Mouse (Mus musculus): ENCODE results near the gene Sdr39u1.

The Sdr39u1 gene

DNA sequence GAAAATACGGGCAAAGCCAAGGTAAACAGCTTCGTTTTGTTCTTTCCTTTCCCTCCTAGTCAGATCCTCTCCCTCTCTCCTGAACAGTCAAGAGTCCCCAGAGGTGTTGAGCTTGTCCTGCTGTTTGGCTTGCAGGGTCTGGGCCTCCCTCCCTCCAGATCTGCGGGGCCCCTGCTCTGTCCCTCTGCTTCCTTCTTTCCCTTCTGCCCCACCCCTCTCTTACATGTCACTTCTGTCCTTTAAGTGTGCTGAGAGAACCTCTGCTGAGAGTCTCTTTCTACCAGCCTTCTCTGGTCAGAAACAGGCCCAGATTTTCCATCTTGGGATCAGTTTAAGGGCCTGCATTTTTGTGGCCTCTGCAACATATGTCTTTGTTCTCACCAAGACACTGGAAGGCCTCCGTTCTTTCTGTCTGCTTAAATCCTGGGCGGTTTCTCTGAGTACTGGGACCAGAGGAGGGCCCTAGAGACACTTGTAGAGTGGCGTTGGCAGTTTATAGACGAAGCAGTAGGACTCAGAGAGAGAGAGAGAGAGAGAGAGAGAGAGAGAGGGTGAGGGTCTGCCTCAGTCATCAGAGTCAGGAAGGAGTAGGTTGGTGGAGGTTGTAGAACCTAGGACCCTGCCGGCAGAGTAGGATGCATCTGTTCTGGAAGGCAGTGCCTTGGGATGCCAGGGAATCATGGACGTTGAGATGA is 45.5 kb downstream of the Sdr39u1 start:
- DNase-seq (ENCODE audit: low spot score in 2 of 2), result no peak

DNA sequence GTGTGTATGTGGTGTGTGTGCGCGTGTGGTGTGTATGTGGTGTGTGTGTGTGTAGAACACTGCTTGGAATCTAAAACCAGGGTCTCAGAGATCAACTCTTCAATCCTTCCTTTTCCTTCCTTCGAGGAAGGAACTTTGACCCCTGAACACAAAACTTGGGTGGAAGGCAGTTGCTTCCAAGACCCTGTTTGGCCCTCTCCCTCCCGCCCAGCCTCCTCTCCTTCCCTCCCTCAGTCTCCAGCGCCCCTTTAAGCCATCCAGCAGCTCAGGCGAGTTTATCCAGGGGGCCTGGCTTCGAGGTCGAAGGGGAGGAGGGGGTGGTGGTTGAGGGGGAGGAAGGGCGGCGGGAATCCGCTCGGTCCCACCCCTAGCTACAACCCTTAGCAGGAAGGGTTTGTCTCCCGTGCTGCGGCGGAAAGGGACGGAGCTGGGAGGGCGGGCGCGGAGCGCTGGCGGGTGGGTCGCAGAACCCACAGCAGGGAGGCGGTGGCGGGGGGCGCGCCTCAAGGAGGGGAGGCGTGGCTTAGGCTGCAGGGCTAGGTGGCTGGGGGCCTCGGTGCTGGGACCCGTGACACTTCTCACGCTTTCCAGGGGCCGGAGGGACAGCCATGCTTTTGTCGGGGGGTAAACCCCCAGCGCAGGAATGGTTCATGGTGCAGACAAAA is 46.3 kb downstream of the Sdr39u1 start, which contains the start of gene Nynrin:
Gene Nynrin (plus strand): TSS at position 390 of the 665 bp plus-strand sequence.
- DNase-seq (ENCODE audit: low spot score in 2 of 2), result peak in 1 of 2 experiments; percentile 35

- DNase-seq (ENCODE audit: low spot score in 2 of 2), result no peak
Measured at GRCm38 (mm10) chr14:55852646-55853551, 47.2 kb downstream of the Sdr39u1 start.

DNA sequence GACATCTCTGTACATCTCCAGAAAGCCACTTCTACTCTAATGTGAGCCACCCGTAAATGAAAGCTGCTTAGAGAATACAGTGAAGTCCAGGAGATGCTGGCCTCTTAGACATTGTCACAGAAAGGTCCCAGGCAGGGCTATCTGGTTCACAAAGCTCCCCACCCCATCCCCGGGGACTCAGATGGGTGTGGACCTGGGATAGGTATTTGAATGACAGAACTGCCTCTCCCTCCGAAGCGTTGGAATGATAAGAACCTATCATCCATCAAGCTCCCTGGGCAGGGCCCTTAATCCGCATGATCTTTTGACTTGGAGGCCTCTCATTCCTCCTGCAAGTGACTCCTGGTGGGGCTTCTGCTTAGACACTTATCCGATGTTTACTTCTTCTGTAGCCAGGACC is 49.2 kb downstream of the Sdr39u1 start:
- DNase-seq (ENCODE audit: low spot score in 2 of 2), result no peak

Data from spleen, postnatal 10 days (tissue).